Mouse (Mus musculus) bone marrow macrophage, adult 2 months (primary cell): Measurements from ENCODE around the gene Entpd7.

Experiments
- CTCF ChIP-seq: IDR thresholded peaks from 2 replicates; pipeline ENCODE4 v1.5.1; 2012; ENCODE audit warnings: low read depth, mild to moderate bottlenecking, low read length, moderate library complexity
- POLR2A ChIP-seq: IDR thresholded peaks from 2 replicates; pipeline ENCODE4 v1.6.1; 2012; ENCODE audit warnings: mild to moderate bottlenecking, low read depth, low read length, borderline replicate concordance

- TF ChIP-seq CTCF = no peak
- TF ChIP-seq POLR2A = no peak
Measured at GRCm38 (mm10) chr19:43722891-43723290, 33.4 kb downstream of the Entpd7 start.
